Mouse (Mus musculus): ENCODE measurements around the gene Ush2a. TPM values are rescaled to one million over a fixed set of nuclear protein-coding genes. Genes with fewer than 3 reads are reported as not detected.

Ush2a gene
- total RNA-seq, 2 experiments from 2014 or later: 0.29 to 0.36 TPM

DNA sequence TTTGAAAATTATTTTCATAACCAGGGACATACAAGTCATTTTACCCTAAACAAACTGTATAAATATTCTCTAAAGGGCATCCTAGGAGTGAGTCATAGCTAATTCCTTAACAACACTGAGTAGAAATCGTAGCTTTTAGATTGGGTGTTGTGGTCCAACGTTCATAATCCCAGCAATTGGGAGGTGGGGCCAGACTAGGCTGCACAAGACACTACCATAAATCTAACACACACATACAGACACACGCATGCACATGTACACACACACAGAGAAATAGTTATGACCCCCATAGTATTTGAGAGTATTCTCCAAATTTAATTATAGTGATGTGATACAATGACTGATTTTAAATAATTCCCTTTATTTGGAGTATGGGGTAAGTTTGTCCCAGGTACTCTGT, 125.5 kb downstream of the Ush2a start:
- no peak for DNase-seq

DNA sequence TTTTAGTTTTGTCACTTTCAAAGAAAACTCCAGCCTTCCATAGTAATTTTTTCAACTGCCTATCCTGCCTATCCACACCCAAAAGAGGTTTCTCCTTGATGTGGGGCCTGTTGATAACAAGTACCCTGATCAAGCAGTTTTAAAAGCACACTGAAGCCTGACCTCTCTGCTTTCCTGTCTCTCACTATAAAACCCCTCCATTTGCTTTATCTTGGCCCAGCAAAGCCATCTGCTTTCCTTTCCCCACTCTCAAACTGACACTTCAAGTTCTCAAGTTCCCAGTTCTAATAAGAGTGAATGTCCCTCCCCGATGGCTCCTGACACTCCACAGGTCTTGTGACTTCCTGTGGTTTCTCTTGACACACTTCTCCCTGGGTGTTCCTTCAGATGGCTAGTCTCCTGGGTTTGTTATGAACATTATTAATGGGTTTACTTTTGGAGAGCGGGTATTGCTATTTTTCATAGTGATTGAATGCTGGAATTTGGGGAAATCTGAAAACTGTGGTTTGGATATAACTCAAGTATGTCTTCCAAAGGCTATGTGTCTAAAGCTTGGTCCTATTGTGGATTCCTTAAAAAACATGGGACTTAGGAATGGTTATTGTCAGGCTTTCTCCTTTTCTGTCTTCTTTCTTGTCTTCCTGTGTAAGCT, 126.1 kb downstream of the Ush2a start:
- no peak for DNase-seq

GRCm38 (mm10) chr1:188390080-188390479, 128.3 kb downstream of the Ush2a start:
- peak; percentile 17 for DNase-seq

DNA sequence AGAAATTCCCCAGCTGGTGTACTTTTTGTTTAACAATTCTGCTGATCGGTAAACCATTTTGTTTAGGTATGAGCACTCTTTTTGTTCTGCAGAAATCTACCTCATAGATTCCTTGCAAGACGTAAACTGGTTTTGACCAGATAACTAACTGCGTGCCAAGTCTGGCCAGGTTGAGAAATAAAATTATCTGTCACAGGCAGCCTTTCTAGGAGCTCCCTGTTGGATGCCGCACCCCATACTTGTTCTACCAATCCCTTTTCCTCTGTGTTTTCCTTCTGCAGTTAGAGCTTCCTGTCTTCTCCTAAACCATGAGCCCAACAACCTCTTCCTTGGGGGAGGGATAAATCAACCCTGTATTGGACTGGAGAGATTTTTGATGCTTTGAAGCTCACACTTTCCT, 145.4 kb downstream of the Ush2a start:
- no peak for DNase-seq

DNA sequence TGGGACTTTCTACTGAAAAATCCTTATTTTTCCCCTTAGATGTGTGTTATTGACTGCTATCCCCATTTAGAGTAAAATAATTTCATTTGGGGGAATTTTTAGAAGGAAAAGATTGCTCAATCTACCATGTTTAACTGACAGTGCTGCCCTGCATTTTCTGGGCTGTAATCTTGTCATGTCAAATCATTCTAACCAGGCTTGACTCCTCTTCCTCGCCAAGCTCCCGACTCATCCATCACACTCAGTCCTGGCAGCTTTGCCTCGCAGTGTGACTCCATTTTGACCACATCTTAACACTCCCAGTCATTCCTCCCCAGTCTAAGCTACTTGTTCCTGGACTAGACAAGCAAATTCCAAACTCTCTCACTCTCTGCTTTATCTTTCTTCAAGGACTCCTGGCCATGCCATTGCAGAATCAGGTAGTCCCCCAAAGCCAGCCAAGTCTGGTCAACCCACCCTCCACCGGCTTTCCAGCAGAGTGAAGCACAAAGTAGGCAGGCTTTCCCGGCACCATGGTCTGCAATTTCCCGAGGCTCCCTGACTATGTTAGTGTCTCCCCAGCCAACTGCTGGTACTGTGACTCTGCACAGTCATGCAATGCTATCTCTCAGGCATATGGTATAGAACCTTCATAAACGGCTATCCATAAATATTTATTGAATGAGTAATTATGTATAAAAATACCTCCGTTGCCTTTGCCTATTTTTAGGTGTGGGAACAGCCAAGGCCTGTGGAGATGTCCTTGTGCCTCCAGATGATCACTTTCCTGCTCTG, 146.0 kb downstream of the Ush2a start:
- no peak for DNase-seq

DNA sequence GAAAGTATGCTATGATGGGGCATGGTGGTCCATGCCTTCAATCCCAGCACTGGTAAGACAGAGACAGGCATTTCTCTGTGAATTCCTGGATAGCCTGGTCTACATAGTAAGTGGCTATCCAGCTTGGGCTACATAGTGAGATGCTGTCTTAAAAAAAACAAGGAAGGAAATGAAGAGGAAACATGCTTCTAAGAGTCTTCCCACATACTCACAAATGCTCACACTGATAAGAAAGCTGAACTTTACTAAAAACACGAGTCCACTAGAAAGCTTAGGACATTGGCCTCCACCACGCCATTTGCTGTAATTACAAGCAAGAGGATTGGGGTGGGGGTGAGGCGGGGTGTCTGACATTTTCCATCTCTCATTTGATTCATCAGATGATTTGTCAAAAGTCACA, 148.7 kb downstream of the Ush2a start:
- no peak for DNase-seq

DNA sequence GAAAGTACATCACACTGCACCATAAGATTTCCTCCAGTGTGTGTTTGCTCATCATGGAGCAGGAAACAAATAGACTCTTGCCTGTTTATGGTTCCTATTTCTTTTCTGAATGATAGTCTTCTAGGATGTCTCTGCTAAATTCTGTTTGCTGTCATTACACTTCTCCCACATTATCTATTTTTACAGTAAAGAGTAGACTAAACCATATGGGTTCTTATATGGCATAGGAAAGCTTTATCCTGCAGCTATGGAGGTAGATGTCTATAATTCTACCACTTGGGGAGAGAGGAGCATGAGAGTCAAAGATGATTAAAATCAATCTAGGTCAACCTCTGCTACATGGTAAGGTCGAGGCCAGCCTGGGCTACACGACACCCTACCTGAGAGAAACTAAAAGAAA, 158.7 kb downstream of the Ush2a start:
- no peak for DNase-seq

DNA sequence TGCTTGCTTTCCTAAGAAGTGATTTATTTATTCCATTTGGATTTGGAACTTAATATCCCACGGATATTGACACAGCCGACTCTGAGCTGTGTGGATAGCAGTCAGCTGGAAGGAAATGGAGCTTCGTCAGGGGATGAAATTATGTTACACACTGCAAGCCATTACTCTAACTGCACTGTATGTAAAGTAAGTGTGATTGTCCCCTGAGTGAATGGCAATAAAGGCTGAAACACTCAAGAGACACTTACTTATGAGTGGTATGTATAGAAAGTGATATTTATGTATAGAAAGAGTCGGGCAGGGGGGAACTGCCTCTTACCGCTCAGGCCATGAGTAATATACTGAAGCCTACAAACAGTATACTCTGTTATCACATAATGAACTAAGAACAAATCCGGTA, 166.3 kb downstream of the Ush2a start:
- DNase-seq: no peak

GRCm38 (mm10) chr1:188430689-188431088, 168.9 kb downstream of the Ush2a start:
- DNase-seq: peak; percentile 34

DNA sequence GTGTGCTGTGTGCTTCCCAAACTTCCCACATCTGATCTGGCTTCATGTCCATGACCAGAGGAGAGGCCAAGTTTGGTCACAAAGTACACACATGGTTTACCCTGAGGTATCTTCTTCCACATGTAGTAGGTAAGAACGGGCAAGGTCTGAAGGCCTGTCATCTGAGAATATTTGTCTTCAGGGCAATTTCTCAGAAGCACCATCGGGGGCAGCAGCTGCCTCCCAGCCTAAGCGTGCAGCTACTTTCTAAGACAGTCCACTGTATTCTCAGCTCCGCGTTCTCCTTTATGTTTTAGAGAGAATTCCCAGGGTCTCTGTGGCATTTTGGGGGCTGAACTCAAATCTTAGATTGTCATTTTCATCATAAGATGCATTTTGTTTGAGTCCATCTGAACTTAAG, 186.1 kb downstream of the Ush2a start:
- DNase-seq: no peak

GRCm38 (mm10) chr1:188456466-188457175, 194.8 kb downstream of the Ush2a start:
- no peak for DNase-seq

- DNase-seq: no peak
Observed at GRCm38 (mm10) chr1:188457221-188458008, 195.6 kb downstream of the Ush2a start.

DNA sequence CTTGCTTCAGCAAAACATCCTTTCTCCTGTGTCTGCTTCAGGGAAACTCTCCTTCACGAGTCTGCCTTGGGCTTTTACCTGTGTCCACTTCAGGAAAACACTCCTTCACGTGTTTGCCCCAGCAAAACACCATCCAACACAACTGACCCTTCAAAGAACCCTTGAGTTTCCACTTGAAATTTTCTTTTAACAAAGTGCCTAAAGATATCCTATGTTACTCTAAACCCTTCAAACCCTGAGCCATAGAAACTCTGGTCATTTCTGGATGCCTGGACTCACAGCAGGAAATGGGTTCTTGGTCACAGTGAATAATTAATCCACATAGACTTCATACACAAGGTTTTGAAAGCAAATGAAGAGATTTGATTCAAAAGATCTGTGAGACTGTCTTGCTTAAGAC, 199.4 kb downstream of the Ush2a start:
- DNase-seq: no peak

- DNase-seq: no peak
Observed at GRCm38 (mm10) chr1:188464653-188465052, 202.8 kb downstream of the Ush2a start.

DNA sequence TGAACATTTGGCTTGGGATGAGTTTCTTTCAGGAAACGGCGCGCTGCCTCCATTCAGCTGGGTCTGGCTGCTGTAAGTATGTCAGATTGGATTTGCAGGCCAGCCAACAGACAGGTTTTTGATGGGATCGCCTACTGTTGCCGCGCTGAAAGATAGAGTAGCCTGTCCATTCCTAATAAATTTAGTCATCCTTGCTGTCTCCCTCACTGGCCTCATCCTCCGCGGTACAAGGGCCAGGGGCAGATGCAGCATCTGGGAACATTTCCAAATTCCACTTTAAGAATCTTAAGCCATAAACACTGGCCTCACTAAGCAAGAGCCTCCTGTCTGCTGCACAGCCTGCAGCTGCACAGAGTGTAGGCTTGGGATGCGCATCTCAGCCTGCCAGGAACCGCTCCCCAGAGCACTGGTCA, 206.6 kb downstream of the Ush2a start:
- DNase-seq: peak; percentile 25

DNA sequence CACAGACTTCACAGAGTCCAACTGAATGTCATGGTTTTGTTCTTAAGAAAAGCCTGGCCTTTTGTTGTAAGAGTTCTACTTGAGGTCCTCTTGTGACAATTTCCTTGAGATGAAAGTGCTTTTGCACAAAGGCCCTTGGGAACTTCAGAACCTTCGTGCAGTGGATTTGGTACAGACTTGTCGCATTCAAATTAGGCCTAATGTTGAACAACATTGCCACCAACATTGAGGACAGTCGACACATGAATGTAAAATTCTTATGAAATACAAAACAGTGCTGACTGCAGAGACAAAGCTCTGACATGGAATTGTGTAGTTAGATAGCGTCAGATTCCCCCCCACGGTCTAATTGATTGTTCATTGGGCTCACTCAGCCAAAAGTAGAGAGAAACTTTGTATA, 243.1 kb downstream of the Ush2a start:
- no peak for DNase-seq

DNA sequence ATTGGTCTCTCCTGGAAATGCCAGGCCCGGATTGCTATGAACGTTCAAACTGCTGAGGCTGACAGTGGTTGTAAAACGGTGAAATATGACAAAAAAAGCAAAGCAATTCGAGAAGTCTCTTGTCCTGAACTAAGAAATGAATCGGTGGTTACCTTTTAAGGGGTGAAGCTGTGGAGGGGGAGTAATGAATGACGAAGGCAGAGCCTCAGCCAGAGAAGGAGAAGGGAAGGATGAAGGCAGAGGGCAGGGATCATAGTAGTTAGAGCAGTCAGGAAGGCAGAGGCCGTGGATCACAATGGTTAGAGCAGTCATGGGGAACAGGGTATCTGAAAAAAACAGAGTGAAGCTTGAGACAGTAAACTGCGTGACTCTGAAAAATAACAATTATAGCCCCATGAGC, 257.0 kb downstream of the Ush2a start:
- no peak for DNase-seq

GRCm38 (mm10) chr1:188527451-188527850, 265.6 kb downstream of the Ush2a start:
- DNase-seq: no peak

DNA sequence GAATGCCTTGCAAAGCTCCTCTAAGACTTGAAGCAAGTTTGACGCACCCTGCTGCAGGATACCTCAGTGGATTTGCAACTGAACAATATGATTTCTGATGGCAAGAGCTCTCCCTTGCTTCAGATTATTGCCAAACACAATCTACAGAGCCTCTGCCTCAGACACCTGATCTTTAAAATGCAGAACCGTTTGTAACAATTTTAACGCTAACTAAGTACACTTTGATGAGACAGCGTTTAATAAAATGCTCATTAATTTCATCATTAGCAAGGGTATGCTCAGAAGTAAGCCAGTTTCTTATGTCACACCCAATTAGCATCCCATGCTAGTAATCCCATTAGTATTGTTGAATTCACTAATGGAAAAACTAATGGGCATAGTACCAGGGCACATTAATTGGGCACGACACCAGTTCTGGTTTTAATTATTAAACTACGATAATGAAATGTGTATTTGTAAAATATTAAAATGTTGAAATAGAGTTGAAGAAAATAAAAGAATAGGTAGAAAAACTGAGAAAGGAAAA, 267.8 kb downstream of the Ush2a start:
- no peak for DNase-seq

GRCm38 (mm10) chr1:188537021-188537420, 275.2 kb downstream of the Ush2a start:
- no peak for DNase-seq

DNA sequence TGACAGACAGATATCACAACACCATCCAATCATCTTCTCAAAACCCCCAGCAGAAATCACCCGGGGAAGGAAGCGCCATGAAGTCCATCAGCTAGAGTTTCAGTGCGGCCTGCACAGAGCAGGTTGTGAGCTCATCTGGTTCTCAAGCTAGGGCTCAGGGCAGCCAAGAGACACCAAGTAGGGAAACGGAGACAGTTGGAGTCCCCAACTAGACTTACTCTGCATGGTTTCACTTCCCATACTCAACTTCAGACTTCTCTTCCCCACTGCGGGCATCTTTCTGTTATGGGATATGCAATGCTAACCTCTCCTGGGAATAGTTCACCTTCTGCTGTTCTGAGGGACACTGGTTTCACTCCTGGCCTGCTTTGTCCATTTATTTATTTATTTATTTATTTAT, 277.8 kb downstream of the Ush2a start:
- DNase-seq: no peak

DNA sequence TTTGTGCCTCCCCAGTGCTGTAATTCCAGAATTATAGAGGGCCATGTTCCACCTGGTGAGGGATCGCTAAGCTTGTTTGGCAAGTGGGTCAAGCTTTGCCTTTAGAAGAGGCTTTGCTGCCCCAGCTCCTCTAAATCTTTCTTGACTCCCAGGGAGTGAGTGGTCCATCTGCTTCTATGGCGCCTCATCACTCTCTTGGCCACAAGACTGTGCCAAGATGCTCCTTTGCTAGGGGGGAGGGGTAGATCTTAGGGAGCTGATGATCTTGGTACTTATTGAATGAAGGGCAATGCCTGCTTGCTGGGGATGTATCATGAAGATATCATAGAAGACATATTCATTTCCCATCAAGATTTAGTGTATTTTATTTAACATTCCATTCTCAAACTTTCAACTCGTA, 279.7 kb downstream of the Ush2a start:
- no peak for DNase-seq

DNA sequence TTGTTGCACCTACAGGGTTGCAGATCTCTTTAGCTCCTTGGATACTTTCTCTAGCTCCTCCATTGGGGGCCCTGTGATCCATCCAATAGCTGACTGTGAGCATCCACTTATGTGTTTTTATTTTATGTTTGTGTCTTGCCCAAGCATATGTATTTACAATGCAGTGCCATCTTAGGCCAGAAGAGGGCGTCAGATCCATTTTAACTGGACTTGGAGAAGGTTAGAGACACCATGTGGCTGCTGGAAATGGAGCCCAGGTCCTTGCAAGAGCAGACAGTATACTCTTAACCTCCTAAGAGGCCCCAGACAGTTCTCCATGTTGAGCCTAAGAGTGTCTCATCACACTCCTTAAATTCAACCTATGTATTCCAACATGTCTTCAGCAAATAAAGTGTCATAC, 281.5 kb downstream of the Ush2a start:
- no peak for DNase-seq

Data from heart, postnatal 4 days (tissue).